16 mouse cellular contexts compared by ENCODE assay signal in genomic region chr5:22141821-22142220, GRCm38 (mm10).
DNase-seq lines count a peak whose midpoint lies in the region.
"Had no signal": no experiment of that assay in that cellular context is flagged by ENCODE, and none has a peak within 500 bp of the region (broad histone marks: within the 10 kb centered on the region; RNA-seq: fewer than 3 reads in every experiment).

No protein-coding gene starts in this region.

- no peaks in the 10 kb centered on the region for H3K36me3 ChIP-seq in heart, embryonic 10.5 days
- H3K36me3 ChIP-seq: embryonic facial prominence, embryonic 13.5 days; forebrain, embryonic 12.5 days; heart, embryonic 13.5 days; hindbrain, embryonic 12.5 days had no signal

- no peak overlapping the region for H3K4me3 ChIP-seq in heart, embryonic 10.5 days
- H3K4me3 ChIP-seq: embryonic facial prominence, embryonic 13.5 days; forebrain, embryonic 12.5 days; heart, embryonic 13.5 days; hindbrain, embryonic 12.5 days had no signal

- no peaks in the 10 kb centered on the region for H3K9me3 ChIP-seq in heart, embryonic 10.5 days

- no peak overlapping the region for H3K27ac ChIP-seq in heart, embryonic 10.5 days
- H3K27ac ChIP-seq: embryonic facial prominence, embryonic 13.5 days; forebrain, embryonic 12.5 days; heart, embryonic 13.5 days; hindbrain, embryonic 12.5 days had no signal

- DNase-seq in adrenal gland, adult (ENCODE audit: inconsistent age in 2 of 2, low spot score in 1 of 2) = peak; percentile 64 to 88
- DNase-seq in adrenal gland, adult 18-20 months (ENCODE audit: low spot score in 2 of 2) = no peak
- peak; percentile 69 for DNase-seq in 3T3-L1 (ENCODE audit: low read depth, low spot score)
- DNase-seq in adrenal gland, adult 8-10 months = peak; percentile 75
- DNase-seq in adrenal gland, postnatal 36 days = peak; percentile 63 to 67
- DNase-seq in heart, embryonic 10.5 days (ENCODE audit: low spot score) = no peak
- DNase-seq in heart, postnatal 10 days = no peak
- DNase-seq: cerebellum, adult 18-20 months; cerebellum, adult 9-11 months; cerebellum, postnatal 36 days; gastrocnemius, postnatal 14 days; heart, postnatal 4 days had no signal

- H3K4me1 ChIP-seq in heart, embryonic 10.5 days = peaks cover 6% of the 10 kb centered on the region; the same call in 1 of the 2 replicates
- H3K4me1 ChIP-seq: embryonic facial prominence, embryonic 13.5 days; forebrain, embryonic 12.5 days; hindbrain, embryonic 12.5 days had no signal

- 80% methylated on average over 4 of the region's 4 CpGs for WGBS in heart, embryonic 10.5 days

- H3K27me3 ChIP-seq in heart, embryonic 10.5 days (ENCODE audit: insufficient read depth, poor library complexity, severe bottlenecking) = no peaks in the 10 kb centered on the region
- H3K27me3 ChIP-seq: embryonic facial prominence, embryonic 13.5 days; forebrain, embryonic 12.5 days; heart, embryonic 13.5 days; hindbrain, embryonic 12.5 days had no signal

- intact Hi-C loops in heart, postnatal 10 days (cut with DNase I) = no loop called here

Comparison
In these comparisons a context has a peak if more than half of its experiments do, and no peak if none do; other contexts are left out.
1. DNase-seq: peak in adrenal gland, adult (2 of 2), 3T3-L1 (single experiment), adrenal gland, adult 8-10 months (single experiment) and adrenal gland, postnatal 36 days (2 of 2); none in adrenal gland, adult 18-20 months (0 of 2), heart, embryonic 10.5 days (single experiment) and heart, postnatal 10 days (0 of 2).